Mouse (Mus musculus): ENCODE measurements around the gene Cmc2.

The Cmc2 gene

GRCm38 (mm10) chr8:116921337-116922059 is at the start of gene Cmc2, which contains the start of gene Cenpn:
TSS of gene Cmc2 (minus strand) at chr8:116921455.
TSS of gene Cenpn (plus strand) at chr8:116921730.
- peak; percentile 50 for DNase-seq (ENCODE audit: extremely low read depth, low read depth, low spot score)

- no peak for DNase-seq (ENCODE audit: extremely low read depth, low read depth, low spot score)
These were observed 48.3 kb upstream of the Cmc2 start for GRCm38 (mm10) chr8:116969531-116969930.

GRCm38 (mm10) chr8:116954415-116954814 is 33.2 kb upstream of the Cmc2 start:
- no peak for DNase-seq (ENCODE audit: extremely low read depth, low read depth, low spot score)

- DNase-seq (ENCODE audit: extremely low read depth, low read depth, low spot score): no peak
These were observed 31.2 kb upstream of the Cmc2 start for GRCm38 (mm10) chr8:116952428-116952827.

- no peak for DNase-seq (ENCODE audit: extremely low read depth, low read depth, low spot score)
These were observed 30.5 kb upstream of the Cmc2 start for GRCm38 (mm10) chr8:116951778-116952177.

GRCm38 (mm10) chr8:116951369-116951768 is 30.1 kb upstream of the Cmc2 start:
- DNase-seq (ENCODE audit: extremely low read depth, low read depth, low spot score): no peak

GRCm38 (mm10) chr8:116947589-116947988 is 26.3 kb upstream of the Cmc2 start:
- DNase-seq (ENCODE audit: extremely low read depth, low read depth, low spot score): no peak

GRCm38 (mm10) chr8:116946851-116947250 is 25.6 kb upstream of the Cmc2 start:
- DNase-seq (ENCODE audit: extremely low read depth, low read depth, low spot score): no peak

- DNase-seq (ENCODE audit: extremely low read depth, low read depth, low spot score): no peak
These were observed 25.1 kb upstream of the Cmc2 start for GRCm38 (mm10) chr8:116946268-116946838.

GRCm38 (mm10) chr8:116945169-116945910 is 24.1 kb upstream of the Cmc2 start:
- no peak for DNase-seq (ENCODE audit: extremely low read depth, low read depth, low spot score)

- no peak for DNase-seq (ENCODE audit: extremely low read depth, low read depth, low spot score)
These were observed 23.1 kb upstream of the Cmc2 start for GRCm38 (mm10) chr8:116944385-116944696.

GRCm38 (mm10) chr8:116943555-116944384 is 22.5 kb upstream of the Cmc2 start:
- no peak for DNase-seq (ENCODE audit: extremely low read depth, low read depth, low spot score)

- DNase-seq (ENCODE audit: extremely low read depth, low read depth, low spot score): no peak
These were observed 21.9 kb upstream of the Cmc2 start, which contains the start of gene Atmin for GRCm38 (mm10) chr8:116943161-116943554. TSS of gene Atmin (plus strand) at chr8:116943393.

- DNase-seq (ENCODE audit: extremely low read depth, low read depth, low spot score): no peak
These were observed 21.2 kb upstream of the Cmc2 start for GRCm38 (mm10) chr8:116942284-116943058.

- DNase-seq (ENCODE audit: extremely low read depth, low read depth, low spot score): no peak
These were observed 14.3 kb upstream of the Cmc2 start for GRCm38 (mm10) chr8:116935506-116935905.

- DNase-seq (ENCODE audit: extremely low read depth, low read depth, low spot score): no peak
These were observed 13.7 kb upstream of the Cmc2 start for GRCm38 (mm10) chr8:116934976-116935375.

- DNase-seq (ENCODE audit: extremely low read depth, low read depth, low spot score): no peak
These were observed 7.3 kb upstream of the Cmc2 start for GRCm38 (mm10) chr8:116928588-116928987.

- DNase-seq (ENCODE audit: extremely low read depth, low read depth, low spot score): no peak
These were observed 6.6 kb upstream of the Cmc2 start for GRCm38 (mm10) chr8:116927880-116928279.

GRCm38 (mm10) chr8:116923526-116923925 is 2.3 kb upstream of the Cmc2 start:
- DNase-seq (ENCODE audit: extremely low read depth, low read depth, low spot score): no peak

GRCm38 (mm10) chr8:116922060-116922757 is 954 bp upstream of the Cmc2 start:
- DNase-seq (ENCODE audit: extremely low read depth, low read depth, low spot score): no peak
